In genomic region chr2:59245098-59245388, GRCm38 (mm10) we compare ENCODE assay signal across 26 mouse cellular contexts.
"Had no signal": no experiment of that assay in that cellular context is flagged by ENCODE, and none has a peak within 500 bp of the region (broad histone marks: within the 10 kb centered on the region; RNA-seq: fewer than 3 reads in every experiment).

No protein-coding gene starts in this region.

- H3K9ac ChIP-seq: heart, embryonic 12.5 days; hindbrain, embryonic 12.5 days; hindbrain, embryonic 14.5 days; kidney, embryonic 15.5 days; limb, embryonic 12.5 days; liver, embryonic 13.5 days had no signal

- H3K4me1 ChIP-seq: hindbrain, embryonic 12.5 days; kidney, embryonic 15.5 days; liver, embryonic 13.5 days had no signal

- ATAC-seq: hindbrain, embryonic 16.5 days; intestine, embryonic 16.5 days had no signal

- H3K4me3 ChIP-seq: gastrocnemius, adult 2 months; heart, embryonic 10.5 days; heart, embryonic 12.5 days; hindbrain, embryonic 10.5 days; hindbrain, embryonic 12.5 days; kidney, embryonic 15.5 days; limb, embryonic 10.5 days; limb, embryonic 12.5 days; liver, embryonic 13.5 days had no signal

- H3K27me3 ChIP-seq: heart, embryonic 12.5 days; hindbrain, embryonic 12.5 days; kidney, embryonic 15.5 days; limb, embryonic 12.5 days; liver, embryonic 13.5 days had no signal

- DNase-seq: gastrocnemius, adult 2 months; gastrocnemius, postnatal 10 days; gastrocnemius, postnatal 25 days; heart, postnatal 10 days; heart, postnatal 4 days; kidney, adult 11 months; kidney, adult 2 months; kidney, adult 9 months; kidney, postnatal 14 days; kidney, postnatal 36 days; layer of hippocampus, adult 9-11 months; layer of hippocampus, postnatal 36 days; liver; liver, embryonic 13.5 days had no signal

- H3K4me2 ChIP-seq: heart, embryonic 12.5 days; hindbrain, embryonic 12.5 days; hindbrain, embryonic 14.5 days; kidney, embryonic 15.5 days; limb, embryonic 12.5 days; liver, embryonic 11.5 days; liver, embryonic 13.5 days had no signal

- H3K27ac ChIP-seq: gastrocnemius, adult 2 months; heart, embryonic 10.5 days; hindbrain, embryonic 10.5 days; hindbrain, embryonic 12.5 days; hindbrain, embryonic 14.5 days; kidney, embryonic 15.5 days; kidney, postnatal 0 days; limb, embryonic 10.5 days; limb, embryonic 12.5 days; liver, embryonic 13.5 days had no signal

- H3K36me3 ChIP-seq: kidney, embryonic 15.5 days; limb, embryonic 12.5 days; liver, embryonic 13.5 days had no signal

- H3K9me3 ChIP-seq: heart, embryonic 10.5 days; heart, embryonic 12.5 days; hindbrain, embryonic 10.5 days; hindbrain, embryonic 12.5 days; kidney, embryonic 15.5 days; limb, embryonic 10.5 days; limb, embryonic 12.5 days; liver, embryonic 13.5 days had no signal
